Mouse (Mus musculus) cerebellum, adult 2 months (tissue): Measurements from ENCODE around the gene Gm6268.

Experiments used
- CTCF ChIP-seq: fragments of 200-500 bp; IDR thresholded peaks from 2 replicates; pipeline ENCODE4 v1.5.1; 2011; ENCODE audit warnings: low read depth, mild to moderate bottlenecking, control low read depth, low read length, moderate library complexity, borderline replicate concordance; ENCODE audit not compliant: insufficient read depth
- POLR2A ChIP-seq: fragments of 200-500 bp; IDR thresholded peaks from 2 replicates; pipeline ENCODE4 v1.6.1; 2011; ENCODE audit warnings: low read length, control low read depth, borderline replicate concordance; ENCODE audit not compliant: insufficient read depth

DNA sequence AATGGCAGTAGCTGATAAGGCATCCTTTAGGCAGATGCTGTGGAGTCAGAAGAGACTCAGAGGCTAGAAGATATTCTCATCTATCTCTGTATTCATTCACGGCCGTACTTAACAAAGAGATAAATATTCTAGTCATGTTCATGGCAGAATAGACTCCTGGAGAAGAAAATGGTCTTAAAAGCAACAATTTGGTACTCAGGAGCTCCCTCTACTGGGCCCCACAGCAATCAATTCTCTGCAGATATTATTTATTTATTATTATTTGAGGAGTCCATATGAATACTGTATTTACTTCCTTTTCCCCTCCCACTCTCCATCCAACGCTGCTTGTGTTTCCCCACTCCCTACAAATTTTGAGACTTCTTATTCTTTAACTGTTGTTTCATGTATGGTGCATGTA is 48.6 kb upstream of the Gm6268 start:
- TF ChIP-seq POLR2A: no peak
- TF ChIP-seq CTCF: no peak
